Mouse (Mus musculus) lung, postnatal 0 days (tissue): ENCODE results near the gene Nsun2. TPM values are rescaled to one million over a fixed set of nuclear protein-coding genes. Genes with fewer than 3 reads are reported as not detected.
A peak's percentile ranks its signal among the peaks of the same experiment; 100 is the strongest.

Source experiments
- ATAC-seq: fragments of 200-750 bp; cut with Nextera tagmentation; 2 replicates; pipeline ENCODE4 v1.8.0; 2017; ENCODE audit warnings: moderate library complexity
- DNase-seq: peaks from one replicate; pipeline ENCODE4 v3.0.0-alpha.2; 2016; ENCODE audit warnings: low spot score
- H3K27ac ChIP-seq: fragments of 300-500 bp; sonication (generic); 2 replicates; pipeline ENCODE4 v1.5.1; 2014; ENCODE audit warnings: antibody characterized with exemption, mild to moderate bottlenecking, low read length, mixed read lengths
- H3K27me3 ChIP-seq: fragments of 300-500 bp; sonication (generic); replicated peaks from 2 replicates; pipeline ENCODE4 v1.6.1; 2014; ENCODE audit warnings: low read length, mixed read lengths; ENCODE audit not compliant: insufficient read depth
- H3K36me3 ChIP-seq: fragments of 300-500 bp; sonication (generic); 2 replicates; pipeline ENCODE4 v1.6.1; 2014; ENCODE audit warnings: low read length, mixed read lengths; ENCODE audit not compliant: insufficient read depth
- H3K4me1 ChIP-seq: fragments of 300-500 bp; sonication (generic); 2 replicates; pipeline ENCODE4 v1.6.1; 2014; ENCODE audit warnings: antibody characterized with exemption, low read depth, low read length, mixed read lengths; ENCODE audit not compliant: insufficient read depth
- H3K4me2 ChIP-seq: fragments of 300-500 bp; sonication (generic); replicated peaks from 2 replicates; pipeline ENCODE4 v1.6.1; 2014; ENCODE audit warnings: low read depth, mild to moderate bottlenecking, low read length, moderate library complexity, mixed read lengths
- H3K4me3 ChIP-seq: fragments of 300-500 bp; sonication (generic); 2 replicates; pipeline ENCODE4 v1.5.1; 2014; ENCODE audit warnings: low read depth, low read length
- H3K9ac ChIP-seq: fragments of 300-500 bp; sonication (generic); replicated peaks from 2 replicates; pipeline ENCODE4 v1.6.1; 2014; ENCODE audit warnings: low read depth, mild to moderate bottlenecking
- H3K9me3 ChIP-seq: fragments of 300-500 bp; sonication (generic); 2 replicates; pipeline ENCODE4 v1.6.1; 2016; ENCODE audit warnings: low read length, mixed read lengths
- CTCF ChIP-seq: IDR thresholded peaks from 2 replicates; pipeline ENCODE4 v1.5.1; 2016; ENCODE audit warnings: antibody characterized with exemption, mild to moderate bottlenecking
- EP300 ChIP-seq: IDR thresholded peaks from 2 replicates; pipeline ENCODE4 v1.6.1; 2016; ENCODE audit warnings: antibody characterized with exemption, mild to moderate bottlenecking, control low read depth
- WGBS: fragments of 180-500 bp; shearing (Covaris S2); extraction: QIAGEN DNeasy Blood & Tissue Kit; methylation state at CpG from one replicate; pipeline ENCODE4 v1.1.7; 2014; 5-methylcytosine and 5-hydroxymethylcytosine counted together
- polyA plus RNA-seq: library from polyadenylated mRNA; unstranded; fragments of >200 nt; fragmentation: Nextera tagmentation; extraction: Ambion mirVana; gene quantifications from 2 replicates; pipeline ENCODE4 v1.2.1, GENCODE M21; 2015

Nsun2 gene
- polyA plus RNA-seq, 1 experiment from 2014 or later, result 34.7 TPM

GRCm38 (mm10) chr13:69530951-69531350, 2.6 kb upstream of the Nsun2 start:
- H3K9me3 ChIP-seq, result no peaks in the 10 kb centered on the region
- H3K4me2 ChIP-seq, result no peak overlapping the region
- peaks cover 14% of the 10 kb centered on the region; the same call in 1 of the 2 replicates for H3K4me1 ChIP-seq
- no peaks in the 10 kb centered on the region for H3K36me3 ChIP-seq
- no peak for ATAC-seq
- 75% methylated on average over 6 of the region's 6 CpGs for WGBS
- no peak overlapping the region for H3K9ac ChIP-seq
- no peaks in the 10 kb centered on the region for H3K27me3 ChIP-seq
- no peak overlapping the region for H3K27ac ChIP-seq
- TF ChIP-seq CTCF (no peak), EP300 (no peak)
- H3K4me3 ChIP-seq, result no peak overlapping the region
- no peak for DNase-seq

GRCm38 (mm10) chr13:69531431-69531830, 2.1 kb upstream of the Nsun2 start:
- no peak overlapping the region for H3K27ac ChIP-seq
- H3K27me3 ChIP-seq, result no peaks in the 10 kb centered on the region
- no peaks in the 10 kb centered on the region for H3K36me3 ChIP-seq
- DNase-seq (no peak), ATAC-seq (no peak)
- H3K9me3 ChIP-seq, result no peaks in the 10 kb centered on the region
- no peak for TF ChIP-seq EP300
- TF ChIP-seq CTCF, result no peak
- H3K9ac ChIP-seq, result no peak overlapping the region
- no peak overlapping the region; the same call in 1 of the 2 replicates for H3K4me3 ChIP-seq
- WGBS, result 44% methylated on average over 6 of the region's 6 CpGs
- peaks cover 14% of the 10 kb centered on the region; the same call in 1 of the 2 replicates for H3K4me1 ChIP-seq
- peak overlapping the region; percentile 94; the same call in 1 of the 2 replicates for H3K4me2 ChIP-seq

DNA sequence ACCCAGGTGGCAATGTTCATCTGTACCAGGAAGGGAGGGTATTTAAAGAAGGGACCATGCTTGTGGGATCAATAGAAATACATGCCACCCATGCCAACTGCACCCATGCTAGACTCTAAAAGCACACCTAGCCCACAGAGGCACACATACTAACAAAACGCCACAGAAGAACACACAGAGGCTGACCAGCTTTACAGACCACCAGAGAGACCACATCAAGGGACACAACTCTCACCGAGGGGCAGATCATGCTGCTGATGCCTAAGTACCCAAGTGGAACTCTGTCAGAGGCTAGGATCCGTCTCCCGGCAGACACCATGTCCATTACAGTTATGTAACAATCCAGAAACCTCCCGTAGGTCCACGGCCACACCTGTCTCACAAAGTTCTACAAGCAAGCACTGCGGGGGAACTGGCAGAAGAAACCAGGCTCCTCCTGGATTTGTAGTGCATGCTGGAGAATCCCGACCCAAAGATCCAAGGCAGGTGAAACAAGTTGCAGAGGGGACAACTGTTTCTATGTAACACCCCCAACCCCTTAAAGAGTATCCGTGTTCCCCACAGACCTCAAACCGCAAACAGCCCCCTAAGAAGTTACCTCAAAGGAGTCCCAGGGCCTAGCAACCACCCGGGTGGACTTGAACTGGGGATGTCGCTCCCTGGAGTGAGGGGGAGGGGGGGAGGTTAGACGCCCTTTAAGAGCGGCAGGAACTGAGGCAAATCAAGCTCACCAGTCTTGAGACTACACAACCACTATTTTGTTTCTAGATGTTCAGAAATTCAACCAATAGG, 1.2 kb upstream of the Nsun2 start:
- ATAC-seq, result no peak
- Histone ChIP-seq H3K4me1 (peaks cover 14% of the 10 kb centered on the region; the same call in 1 of the 2 replicates), H3K27ac (no peak overlapping the region), H3K9me3 (no peaks in the 10 kb centered on the region), H3K4me2 (peak overlapping the region; percentile 94), H3K4me3 (peak overlapping the region; percentile 80), H3K36me3 (no peaks in the 10 kb centered on the region), H3K9ac (no peak overlapping the region; the same call in 1 of the 2 replicates), H3K27me3 (no peaks in the 10 kb centered on the region)
- DNase-seq, result no peak
- TF ChIP-seq EP300 (no peak), CTCF (no peak)
- 13% methylated on average over 14 of the region's 14 CpGs for WGBS

GRCm38 (mm10) chr13:69532893-69533404, 597 bp upstream of the Nsun2 start:
- Histone ChIP-seq H3K9me3 (no peaks in the 10 kb centered on the region), H3K4me1 (peaks cover 14% of the 10 kb centered on the region; the same call in 1 of the 2 replicates), H3K4me3 (peak overlapping the region; percentile 80), H3K9ac (peak overlapping the region; percentile 60), H3K27me3 (no peaks in the 10 kb centered on the region), H3K4me2 (peak overlapping the region; percentile 94), H3K27ac (peak overlapping the region; percentile 91; the same call in 1 of the 2 replicates), H3K36me3 (no peaks in the 10 kb centered on the region)
- no peak for ATAC-seq
- no peak for TF ChIP-seq EP300
- peak; percentile 14; the same call in 1 of the 2 replicates for TF ChIP-seq CTCF
- no peak for DNase-seq
- 1% methylated on average over 9 of the region's 9 CpGs for WGBS

DNA sequence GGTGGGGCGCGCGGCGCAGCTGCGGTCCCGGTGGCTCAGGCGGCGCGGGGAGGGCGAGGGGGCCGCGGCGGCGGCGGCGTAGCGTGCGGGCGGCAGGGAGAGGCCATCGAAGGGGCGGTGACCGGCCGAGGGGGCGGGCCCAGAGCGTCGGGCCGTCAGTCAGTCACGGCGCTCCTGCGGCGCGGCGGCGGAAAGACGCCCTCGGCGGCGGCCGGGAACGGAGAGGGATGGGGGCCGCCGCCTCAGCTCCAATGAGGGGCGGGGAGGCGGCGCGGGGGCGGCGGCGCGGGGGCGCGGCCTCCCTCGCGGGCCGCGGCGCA, 748 bp downstream of the Nsun2 start, which contains the start of gene Tent4a:
Tent4a (minus strand) TSS at position 284 of the 320 bp plus-strand sequence.
- no CpG with 5 or more reads among the region's 57 CpGs for WGBS

More for the DNA sequence above, 748 bp downstream of the Nsun2 start, which contains the start of gene Tent4a:
- Histone ChIP-seq H3K9me3 (no peaks in the 10 kb centered on the region), H3K4me2 (peak within 1 kb of the TSS; percentile 94), H3K9ac (peak within 1 kb of the TSS; percentile 79), H3K4me1 (peaks cover 14% of the 10 kb centered on the region; the same call in 1 of the 2 replicates), H3K36me3 (no peaks in the 10 kb centered on the region), H3K4me3 (peak within 1 kb of the TSS; percentile 80), H3K27me3 (no peaks in the 10 kb centered on the region), H3K27ac (peak within 1 kb of the TSS; percentile 93)
- no peak for TF ChIP-seq EP300
- no peak for TF ChIP-seq CTCF
- peak; percentile 85 for ATAC-seq
- no peak for DNase-seq
